Mouse (Mus musculus): ENCODE data around the gene Lypla2. TPM values are rescaled to one million over a fixed set of nuclear protein-coding genes. Genes with fewer than 3 reads are reported as not detected.
"Not testable (repeated sequence)": the region's sequence is repeated elsewhere in the genome, so short reads cannot be mapped to it uniquely, and the experiment has no call there.

Gene Lypla2
- total RNA-seq, 4 experiments from 2014 or later, result 94.3 to 103 (median 98.5) TPM

GRCm38 (mm10) chr4:135949911-135950310 lies 22.5 kb downstream of the Lypla2 start:
- DNase-seq (ENCODE audit: low spot score in 2 of 2), result no peak

GRCm38 (mm10) chr4:135949475-135949874 lies 23.0 kb downstream of the Lypla2 start:
- no peak for DNase-seq (ENCODE audit: low spot score in 2 of 2)

- no peak for DNase-seq (ENCODE audit: low spot score in 2 of 2)
Measured at GRCm38 (mm10) chr4:135948142-135948541, 24.3 kb downstream of the Lypla2 start.

- DNase-seq (ENCODE audit: low spot score in 2 of 2), result no peak
Measured at GRCm38 (mm10) chr4:135946659-135947301, 25.6 kb downstream of the Lypla2 start.

GRCm38 (mm10) chr4:135946278-135946658 lies 26.2 kb downstream of the Lypla2 start, which contains the start of gene Hmgcl:
Hmgcl (plus strand) TSS chr4:135946448.
- DNase-seq (ENCODE audit: low spot score in 2 of 2), result peak; percentile 93

GRCm38 (mm10) chr4:135945706-135946105 lies 26.7 kb downstream of the Lypla2 start:
- no peak for DNase-seq (ENCODE audit: low spot score in 2 of 2)

GRCm38 (mm10) chr4:135943389-135943788 lies 29.0 kb downstream of the Lypla2 start:
- no peak for DNase-seq (ENCODE audit: low spot score in 2 of 2)

- no peak for DNase-seq (ENCODE audit: low spot score in 2 of 2)
Measured at GRCm38 (mm10) chr4:135942193-135942592, 30.2 kb downstream of the Lypla2 start.

- DNase-seq (ENCODE audit: low spot score in 2 of 2), result not testable (repeated sequence)
Measured at GRCm38 (mm10) chr4:135941026-135941425, 31.4 kb downstream of the Lypla2 start.

GRCm38 (mm10) chr4:135938858-135939257 lies 33.6 kb downstream of the Lypla2 start:
- DNase-seq (ENCODE audit: low spot score in 2 of 2), result no peak

- DNase-seq (ENCODE audit: low spot score in 2 of 2), result no peak
Measured at GRCm38 (mm10) chr4:135935502-135935901, 36.9 kb downstream of the Lypla2 start.

GRCm38 (mm10) chr4:135934708-135935500 lies 37.5 kb downstream of the Lypla2 start:
- DNase-seq (ENCODE audit: low spot score in 2 of 2), result no peak

GRCm38 (mm10) chr4:135931832-135932231 lies 40.6 kb downstream of the Lypla2 start:
- DNase-seq (ENCODE audit: low spot score in 2 of 2), result no peak

GRCm38 (mm10) chr4:135930239-135930638 lies 42.2 kb downstream of the Lypla2 start:
- DNase-seq (ENCODE audit: low spot score in 2 of 2), result no peak

GRCm38 (mm10) chr4:135929828-135930227 lies 42.6 kb downstream of the Lypla2 start:
- DNase-seq (ENCODE audit: low spot score in 2 of 2), result no peak

- no peak for DNase-seq (ENCODE audit: low spot score in 2 of 2)
Measured at GRCm38 (mm10) chr4:135929405-135929804, 43.0 kb downstream of the Lypla2 start.

GRCm38 (mm10) chr4:135928376-135928775 lies 44.0 kb downstream of the Lypla2 start:
- no peak for DNase-seq (ENCODE audit: low spot score in 2 of 2)

GRCm38 (mm10) chr4:135926861-135927260 lies 45.6 kb downstream of the Lypla2 start:
- no peak for DNase-seq (ENCODE audit: low spot score in 2 of 2)

- no peak for DNase-seq (ENCODE audit: low spot score in 2 of 2)
Measured at GRCm38 (mm10) chr4:135926195-135926808, 46.1 kb downstream of the Lypla2 start.

GRCm38 (mm10) chr4:135925341-135925740 lies 47.1 kb downstream of the Lypla2 start:
- no peak for DNase-seq (ENCODE audit: low spot score in 2 of 2)

GRCm38 (mm10) chr4:135924418-135924817 lies 48.0 kb downstream of the Lypla2 start:
- DNase-seq (ENCODE audit: low spot score in 2 of 2), result no peak

- no peak for DNase-seq (ENCODE audit: low spot score in 2 of 2)
Measured at GRCm38 (mm10) chr4:135922190-135922589, 50.2 kb downstream of the Lypla2 start.

Measured in layer of hippocampus, adult 8-10 months (tissue).